Mouse (Mus musculus): Measurements from ENCODE around the gene Fgfr2.

DNA sequence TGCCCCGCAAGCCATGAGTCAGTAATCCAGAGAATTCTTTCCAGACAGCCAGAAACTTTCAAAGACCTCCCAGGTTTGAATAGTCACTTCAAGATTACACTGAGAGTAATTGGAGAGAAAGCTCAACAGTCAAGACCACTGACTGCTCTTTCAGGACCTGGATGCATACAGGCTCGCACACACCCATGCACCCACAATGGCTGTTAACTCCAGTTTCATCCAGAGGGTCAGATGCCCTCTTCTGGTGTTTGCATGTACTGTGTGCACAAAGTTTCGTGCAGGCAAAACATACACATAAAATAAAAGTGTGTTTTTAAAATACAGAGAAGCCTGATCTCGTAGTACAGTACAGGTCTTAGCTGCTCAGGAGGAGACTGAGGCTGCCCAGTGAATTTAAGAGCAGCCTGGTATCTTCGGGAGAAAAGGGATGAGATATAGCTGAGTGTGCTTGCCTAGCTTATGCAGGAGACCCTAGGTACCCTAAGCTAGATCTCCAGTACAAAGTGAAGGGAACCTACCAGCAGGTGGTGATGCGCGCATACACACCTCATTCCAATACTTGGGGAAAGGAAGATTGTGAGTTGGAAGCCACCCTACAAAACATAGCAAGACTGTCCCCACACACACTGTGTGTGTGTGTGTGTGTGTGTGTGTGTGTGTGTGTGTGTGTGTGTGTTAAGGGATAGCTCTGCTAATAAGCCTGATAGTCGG, 9.8 kb downstream of the Fgfr2 start:
- TF ChIP-seq CTCF (IDR thresholded peaks at IDR 0.05) (peak; percentile 61), EP300 (IDR thresholded peaks at IDR 0.05) (no peak)
